Mouse (Mus musculus) heart, adult 8-10 months (tissue): ENCODE data around the gene Zyg11a. TPM values are rescaled to one million over a fixed set of nuclear protein-coding genes. Genes with fewer than 3 reads are reported as not detected.
"Not testable (repeated sequence)": the region's sequence is repeated elsewhere in the genome, so short reads cannot be mapped to it uniquely, and the experiment has no call there.

Source experiments
- DNase-seq: peaks from one replicate; pipeline ENCODE4 v3.0.0; 2022; ENCODE audit warnings: low spot score
- total RNA-seq, 4 experiments: library from RNA; stranded (reverse); gene quantifications; 2 replicates each; pipeline ENCODE4 v1.2.4; 2022

Gene Zyg11a
- total RNA-seq, 4 experiments from 2014 or later, result 0.13 to 0.20 TPM; not detected in 2

DNA sequence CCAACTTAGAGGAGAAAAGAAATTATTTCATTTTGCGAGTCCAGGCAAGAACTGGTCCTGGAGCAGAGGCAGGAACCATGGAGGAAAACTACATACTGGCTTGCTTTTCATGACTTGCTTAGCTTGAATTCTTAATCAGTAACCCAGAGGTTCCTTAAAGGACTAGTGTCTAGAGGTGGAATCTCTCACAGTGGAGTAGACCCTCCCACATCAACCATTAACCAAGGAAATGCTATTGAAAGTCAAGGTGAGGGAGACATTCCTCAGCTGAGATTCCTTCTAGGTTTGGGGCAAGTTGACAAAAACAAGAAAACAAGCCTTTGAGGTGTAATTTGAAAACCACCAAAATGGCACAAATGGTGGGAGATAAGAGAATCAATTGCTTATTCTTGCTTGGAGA, 73.0 kb downstream of the Zyg11a start, which contains the start of gene Scp2:
Gene Scp2, minus strand, starts transcription at position 119 of the 400 bp plus-strand sequence.
- no peak for DNase-seq

- no peak for DNase-seq
Measured at GRCm38 (mm10) chr4:108143778-108144177, 74.1 kb downstream of the Zyg11a start.

DNA sequence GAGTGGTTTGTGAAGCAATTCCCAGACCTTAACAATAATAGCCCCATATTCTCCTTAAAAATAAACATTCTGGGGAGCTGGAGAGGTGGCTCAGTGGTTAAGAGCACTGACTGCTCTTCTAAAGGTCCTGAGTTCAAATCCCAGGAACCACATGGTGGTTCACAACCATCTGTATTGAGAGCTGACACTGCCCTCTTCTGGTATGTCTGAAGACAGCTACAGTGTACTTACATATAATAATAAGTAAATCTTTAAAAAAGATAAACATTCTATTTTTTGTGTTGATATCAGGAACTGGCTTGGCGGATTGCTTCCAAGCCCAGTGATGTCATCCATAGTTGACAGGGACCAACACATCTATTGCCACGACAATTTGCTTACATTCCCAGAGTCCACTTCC, 74.7 kb downstream of the Zyg11a start:
- not testable (repeated sequence) for DNase-seq

DNA sequence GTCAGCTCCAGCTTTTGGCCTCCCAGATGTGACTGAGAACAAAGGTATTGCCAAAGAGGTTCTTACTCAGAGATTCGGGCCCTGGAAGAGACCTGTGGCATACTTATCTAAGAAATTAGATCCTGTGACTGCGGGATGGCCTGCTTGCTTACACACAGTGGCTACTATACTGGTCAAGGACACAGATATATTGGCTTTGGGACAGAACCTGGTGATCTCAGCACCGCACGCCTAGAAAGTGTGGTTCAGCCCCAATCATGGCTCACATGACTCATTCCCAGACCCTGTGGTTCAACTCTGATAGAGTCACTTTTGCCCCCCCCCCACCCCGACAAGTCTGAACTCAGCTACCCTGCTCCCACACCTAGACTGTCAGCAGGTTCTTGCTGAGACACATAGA, 80.9 kb downstream of the Zyg11a start:
- DNase-seq, result no peak

Other genes with a start within 250 kb of the Zyg11a start
- under 1 TPM in 3 of 4 experiments, not detected in 1; 0.16 to 0.60 (median 0.41) TPM for gene Slc1a7, start 249.7 kb downstream of the Zyg11a start, total RNA-seq
- 10 to 100 TPM; 16.0 to 26.0 (median 19.9) TPM for gene Podn, start 121.6 kb downstream of the Zyg11a start, total RNA-seq
- gene Scp2, start 73.0 kb downstream of the Zyg11a start, total RNA-seq, result 100 to 1,000 TPM; 348 to 427 (median 386) TPM
- gene Echdc2, start 52.6 kb downstream of the Zyg11a start, total RNA-seq, result 10 to 100 TPM; 33.6 to 45.8 (median 37.9) TPM
- 10 to 100 TPM; 38.1 to 41.9 (median 40.5) TPM for gene Zyg11b, start 83.0 kb upstream of the Zyg11a start, total RNA-seq
- gene Coa7, start 110.1 kb upstream of the Zyg11a start, total RNA-seq, result 10 to 100 TPM; 31.0 to 45.6 (median 36.2) TPM
- not detected for gene Shisal2a, start 165.3 kb upstream of the Zyg11a start, total RNA-seq
- 1 to 10 TPM; 4.4 to 9.5 (median 6.3) TPM for gene Gpx7, start 188.9 kb upstream of the Zyg11a start, total RNA-seq
- gene Tut4, start 241.4 kb upstream of the Zyg11a start, total RNA-seq, result 10 to 100 TPM; 14.6 to 25.2 (median 18.6) TPM